Mouse (Mus musculus) thymus, postnatal 36 days (tissue): Measurements from ENCODE around the gene Minos1.
A peak's percentile ranks its signal among the peaks of the same experiment; 100 is the strongest.

Experiments
- DNase-seq, 2 experiments: peaks; one replicate each; pipeline ENCODE4 v3.0.0; 2022; ENCODE audit warnings: mixed read lengths in 2 of 2

Minos1 gene

GRCm38 (mm10) chr4:139142985-139143384, 12.1 kb upstream of the Minos1 start:
- DNase-seq = no peak

DNA sequence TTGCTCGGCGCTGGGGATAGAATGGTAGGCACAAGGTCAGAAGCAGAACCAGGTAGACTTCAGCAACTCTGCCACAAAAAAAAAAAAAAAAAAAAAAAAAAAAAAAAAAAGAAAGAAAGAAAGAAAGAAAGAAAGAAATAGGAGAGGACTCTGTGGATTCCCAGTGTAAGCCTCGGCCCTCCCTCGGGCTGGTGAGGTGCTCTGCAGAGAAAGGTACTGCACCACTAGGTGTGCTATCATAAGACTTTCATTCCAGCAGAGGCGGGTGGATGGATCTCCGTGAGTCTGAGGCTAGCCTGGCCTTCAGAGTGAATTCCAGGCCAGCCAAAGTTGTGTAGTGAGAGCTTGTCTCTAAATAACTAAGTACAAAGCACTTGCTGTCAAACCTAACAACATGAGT, 10.9 kb upstream of the Minos1 start:
- no peak for DNase-seq

- DNase-seq = no peak
Observed at GRCm38 (mm10) chr4:139140267-139140666, 9.4 kb upstream of the Minos1 start.

GRCm38 (mm10) chr4:139136011-139136410, 5.1 kb upstream of the Minos1 start:
- no peak for DNase-seq

DNA sequence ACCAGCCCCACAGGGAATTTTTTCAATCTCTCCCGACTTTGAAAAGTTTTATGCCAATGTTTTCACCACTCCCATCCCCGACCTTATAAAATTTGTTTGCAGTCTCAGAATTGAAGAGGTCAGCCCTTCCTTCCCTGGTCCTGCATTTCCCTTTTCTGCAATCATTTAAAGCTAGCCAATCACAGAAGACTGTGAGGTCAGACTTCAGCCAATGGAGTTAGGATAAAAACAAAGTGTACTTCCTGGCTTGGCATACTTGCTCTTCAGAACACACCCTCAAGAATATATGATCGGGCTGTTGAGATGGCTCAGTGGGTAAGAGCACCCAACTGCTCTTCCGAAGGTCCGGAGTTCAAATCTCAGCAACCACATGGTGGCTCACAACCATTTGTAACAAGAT, 2.2 kb upstream of the Minos1 start:
- no peak for DNase-seq

GRCm38 (mm10) chr4:139131858-139132672, 1.2 kb upstream of the Minos1 start:
- DNase-seq = no peak

- peak; percentile 22 to 44 for DNase-seq
Observed at GRCm38 (mm10) chr4:139129806-139130700, 860 bp downstream of the Minos1 start.

DNA sequence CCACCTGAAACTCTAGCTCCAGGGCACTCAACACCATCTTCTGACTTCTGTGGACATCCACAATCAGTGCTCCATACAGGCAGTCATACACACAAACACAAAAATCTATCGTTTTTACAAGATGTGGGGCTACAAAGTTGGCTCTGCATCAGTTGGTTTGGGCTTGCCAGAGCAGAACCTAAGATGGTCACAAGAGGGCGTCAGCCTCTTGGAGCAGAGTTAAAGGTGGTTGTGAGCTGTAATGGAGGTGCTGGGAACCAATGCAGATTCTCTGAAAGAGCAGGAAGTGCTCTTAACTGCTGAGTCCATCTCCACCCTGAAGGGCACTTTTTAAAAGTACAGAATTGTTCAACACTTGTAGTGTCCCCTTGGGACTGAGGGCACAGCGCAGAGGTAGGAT, 4.4 kb downstream of the Minos1 start:
- no peak for DNase-seq

DNA sequence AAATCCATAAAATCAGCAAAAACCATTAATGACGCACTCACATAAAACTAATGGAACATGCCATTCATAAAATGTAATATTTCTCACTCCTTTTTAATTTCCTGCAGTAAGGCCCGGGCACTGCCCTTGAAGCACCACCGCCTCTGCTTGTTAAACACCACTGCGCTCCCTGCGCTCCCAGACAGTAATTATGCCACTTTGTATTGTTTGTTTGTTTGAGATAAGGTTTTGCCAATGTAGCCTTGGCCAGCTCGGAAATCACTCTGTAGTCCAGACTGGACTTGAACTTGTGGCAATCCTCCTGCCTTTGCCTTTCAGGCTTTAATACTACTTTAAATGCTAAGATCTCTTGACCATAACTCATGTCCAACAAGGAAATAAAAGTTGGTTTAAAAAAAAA, 6.0 kb downstream of the Minos1 start:
- no peak for DNase-seq

DNA sequence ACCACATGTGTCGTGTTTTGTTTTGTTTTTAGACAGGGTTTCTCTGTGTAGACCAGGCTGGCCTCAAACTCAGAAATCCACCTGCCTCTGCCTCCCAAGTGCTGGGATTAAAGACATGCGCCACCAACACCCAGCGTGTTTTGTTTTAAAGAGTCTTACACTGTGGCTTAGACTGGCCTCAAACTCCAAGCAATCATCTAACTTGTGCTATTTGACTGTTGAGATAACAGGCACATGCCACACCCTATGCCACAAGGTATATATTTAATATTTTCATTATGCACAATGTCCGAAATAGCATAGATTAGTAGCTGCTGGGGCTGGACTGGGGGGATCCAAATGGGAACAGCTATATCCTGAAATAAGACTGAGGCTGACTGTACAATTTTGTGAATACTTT, 8.4 kb downstream of the Minos1 start:
- DNase-seq = no peak

GRCm38 (mm10) chr4:139120998-139121397, 9.9 kb downstream of the Minos1 start:
- no peak for DNase-seq

DNA sequence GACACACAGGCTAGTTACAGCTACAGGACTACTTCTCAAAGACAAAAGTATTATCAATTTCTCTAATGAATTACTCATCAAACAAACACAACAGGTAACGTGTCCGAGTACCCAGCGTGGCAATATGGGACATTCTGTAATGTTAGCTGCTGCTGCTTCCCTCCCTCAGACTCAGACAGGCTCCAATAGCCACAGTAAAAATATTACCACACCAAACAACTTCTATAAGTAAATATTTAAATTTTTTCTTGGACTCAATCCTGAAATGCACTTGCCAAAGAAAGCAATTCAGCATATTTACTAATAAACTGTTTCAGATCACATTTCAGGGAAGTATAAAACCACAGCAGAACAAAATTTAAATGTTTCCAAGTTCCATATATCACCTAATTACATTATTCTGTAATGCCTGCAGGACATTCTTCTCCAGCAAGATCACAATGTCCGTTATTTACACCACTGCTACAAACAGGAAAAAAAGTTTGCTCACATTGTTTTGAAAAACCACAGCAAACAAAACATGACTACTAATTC, 10.6 kb downstream of the Minos1 start:
- no peak for DNase-seq

DNA sequence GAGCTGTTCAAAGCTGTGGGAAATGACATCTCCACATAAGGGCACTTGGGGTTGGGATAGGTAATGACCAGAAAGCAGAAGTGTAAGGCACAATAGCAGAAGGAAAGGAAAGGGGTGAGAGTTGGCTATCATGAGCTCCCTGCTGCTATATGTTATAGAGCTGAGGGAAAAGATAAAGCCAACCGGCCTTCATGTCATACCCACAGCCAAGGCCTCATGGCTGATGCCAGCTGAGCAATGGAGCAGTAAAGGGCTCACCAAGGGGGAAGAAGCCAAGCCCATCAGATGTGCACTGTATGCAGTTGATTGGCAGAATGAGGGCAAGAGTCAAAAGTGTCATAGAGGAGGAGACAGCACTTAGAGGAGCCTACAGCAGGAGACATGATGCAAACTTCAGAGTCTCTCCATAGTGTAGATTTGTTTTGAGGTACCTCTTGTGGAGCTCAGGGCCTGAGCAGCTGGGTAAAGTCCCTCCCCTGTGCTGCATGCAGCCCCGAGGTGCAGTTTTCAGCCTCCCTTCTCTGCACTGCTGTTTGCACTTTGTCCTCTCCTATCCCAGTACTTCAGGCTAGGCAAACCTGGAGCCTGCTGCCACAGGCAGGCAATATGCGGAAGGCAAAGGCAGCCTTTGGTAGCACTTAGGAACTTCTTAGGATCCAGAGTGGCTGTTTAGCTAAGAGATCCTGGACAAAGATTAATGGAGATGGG, 14.4 kb downstream of the Minos1 start:
- no peak for DNase-seq

- DNase-seq = no peak
Observed at GRCm38 (mm10) chr4:139115721-139116120, 15.2 kb downstream of the Minos1 start.

GRCm38 (mm10) chr4:139112482-139112881, 18.4 kb downstream of the Minos1 start:
- no peak for DNase-seq

DNA sequence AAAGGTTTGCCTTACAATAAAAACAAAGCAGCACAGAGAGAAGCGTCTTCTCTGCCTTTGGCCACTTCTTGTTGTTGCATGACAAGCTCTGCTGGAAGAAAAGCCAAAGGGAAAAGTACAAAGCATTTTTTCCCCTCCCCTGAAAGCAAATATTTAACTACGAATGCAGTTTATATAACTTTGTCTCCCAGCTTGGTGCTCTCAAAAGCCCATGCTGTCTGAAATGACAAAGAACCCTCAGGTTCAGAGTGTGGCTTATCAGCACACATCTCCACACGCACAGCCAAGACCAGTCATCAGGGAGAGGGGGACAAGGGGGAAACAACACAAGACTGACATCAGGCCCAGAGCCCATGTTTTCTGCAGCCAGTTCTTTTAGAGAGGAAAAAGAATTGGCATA, 19.5 kb downstream of the Minos1 start:
- DNase-seq = no peak

- DNase-seq = no peak
Observed at GRCm38 (mm10) chr4:139110858-139111257, 20.1 kb downstream of the Minos1 start.

GRCm38 (mm10) chr4:139105453-139105852, 25.5 kb downstream of the Minos1 start:
- DNase-seq = no peak

- DNase-seq = no peak
Observed at GRCm38 (mm10) chr4:139101546-139101945, 29.4 kb downstream of the Minos1 start.

DNA sequence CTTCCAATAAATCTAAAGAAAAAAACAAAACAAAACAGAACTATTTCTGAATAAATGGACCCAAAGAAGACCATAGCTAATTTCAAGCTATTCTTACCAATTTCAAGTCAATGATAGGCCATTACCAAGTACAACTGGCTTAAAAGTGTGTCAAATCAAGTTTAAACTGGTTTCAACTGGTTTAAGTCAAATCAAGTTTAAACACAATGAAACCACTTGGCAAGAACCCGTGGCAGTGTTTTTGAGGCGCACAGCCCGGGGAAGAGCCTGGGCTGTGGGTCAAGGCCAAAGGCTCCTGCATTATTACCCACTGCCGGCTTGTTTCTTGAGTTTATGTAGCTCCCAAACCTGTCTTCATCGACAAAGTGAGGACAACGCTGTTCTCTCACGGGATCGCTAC, 30.6 kb downstream of the Minos1 start:
- DNase-seq = no peak

DNA sequence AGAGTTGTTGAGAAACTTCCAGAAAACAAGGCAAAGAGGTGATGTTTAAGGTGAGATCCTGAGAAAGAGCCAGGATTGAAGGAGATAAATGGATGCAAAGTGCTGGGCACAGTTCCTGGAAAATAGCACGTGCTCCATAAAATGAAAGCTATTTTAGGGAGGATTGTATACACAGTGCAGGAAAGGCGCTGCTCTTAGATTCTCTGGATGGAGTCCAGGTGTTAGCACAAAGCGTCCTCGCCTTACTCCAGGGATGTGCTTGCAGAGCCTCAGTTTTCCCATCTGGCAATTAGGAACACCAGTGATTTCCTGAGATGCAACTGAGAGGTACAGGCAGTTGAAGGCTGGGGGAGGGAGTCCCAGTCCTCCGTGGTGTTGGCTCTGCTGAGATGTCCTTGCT, 34.7 kb downstream of the Minos1 start:
- no peak for DNase-seq

GRCm38 (mm10) chr4:139095406-139095805, 35.5 kb downstream of the Minos1 start:
- DNase-seq = no peak

DNA sequence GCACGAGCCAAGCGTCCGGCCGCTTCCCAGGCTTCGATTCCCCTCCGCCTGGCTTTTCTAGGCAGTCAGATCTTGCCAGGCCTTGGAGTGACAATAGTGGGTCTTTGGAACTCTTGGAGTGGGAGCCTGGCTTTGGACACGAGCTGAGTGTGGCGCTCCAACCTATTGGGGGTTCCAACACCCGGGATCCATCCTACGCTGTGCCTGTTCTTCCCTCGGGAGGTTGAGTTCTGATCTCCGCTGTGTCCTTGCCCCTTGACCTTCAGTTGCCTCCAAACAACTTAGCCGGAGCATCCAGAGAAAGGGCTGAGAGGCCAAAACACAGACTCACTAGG, 37.8 kb downstream of the Minos1 start:
- no peak for DNase-seq
